Mouse (Mus musculus) gastrocnemius, adult 2 months (tissue): ENCODE measurements around the gene Pde2a. TPM values are rescaled to one million over a fixed set of nuclear protein-coding genes. Genes with fewer than 3 reads are reported as not detected.
"Not testable (repeated sequence)": the region's sequence is repeated elsewhere in the genome, so short reads cannot be mapped to it uniquely, and the experiment has no call there.

ENCODE experiments used
- DNase-seq: peaks from one replicate; pipeline ENCODE4 v3.0.0; 2022
- H3K27ac ChIP-seq: fragments of 200-600 bp; 2 replicates; pipeline ENCODE4 v1.8.1; 2022; ENCODE audit warnings: mild to moderate bottlenecking
- H3K4me3 ChIP-seq: fragments of 200-600 bp; 2 replicates; pipeline ENCODE4 v1.8.1; 2022; ENCODE audit warnings: mild to moderate bottlenecking, moderate library complexity
- CTCF ChIP-seq: fragments of 200-600 bp; IDR thresholded peaks from 2 replicates; pipeline ENCODE4 v1.8.1; 2022; ENCODE audit warnings: antibody characterized with exemption, mild to moderate bottlenecking, moderate library complexity
- intact Hi-C: fragments of 180-260 bp; cut with DNase I; formaldehyde crosslinking; loops from one replicate; pipeline ENCODE4 v1.15.1; 2025
- microRNA-seq: library from miRNA; unstranded; fragments of <30 nt; microRNA quantifications from one replicate; pipeline ENCODE4 v1.2.0, GENCODE M21; 2021
- total RNA-seq, 2 experiments: library from RNA; stranded (reverse); gene quantifications; 2 replicates each; pipeline ENCODE4 v1.2.3; 2021

Pde2a gene
- total RNA-seq, 2 experiments from 2014 or later = 21.2 to 28.5 TPM

GRCm38 (mm10) chr7:101550686-101551485, 129.4 kb downstream of the Pde2a start:
- Histone ChIP-seq H3K27ac (no peak overlapping the region), H3K4me3 (no peak overlapping the region)
- no peak for TF ChIP-seq CTCF
- no peak for DNase-seq
- intact Hi-C loops = no loop called here

DNA sequence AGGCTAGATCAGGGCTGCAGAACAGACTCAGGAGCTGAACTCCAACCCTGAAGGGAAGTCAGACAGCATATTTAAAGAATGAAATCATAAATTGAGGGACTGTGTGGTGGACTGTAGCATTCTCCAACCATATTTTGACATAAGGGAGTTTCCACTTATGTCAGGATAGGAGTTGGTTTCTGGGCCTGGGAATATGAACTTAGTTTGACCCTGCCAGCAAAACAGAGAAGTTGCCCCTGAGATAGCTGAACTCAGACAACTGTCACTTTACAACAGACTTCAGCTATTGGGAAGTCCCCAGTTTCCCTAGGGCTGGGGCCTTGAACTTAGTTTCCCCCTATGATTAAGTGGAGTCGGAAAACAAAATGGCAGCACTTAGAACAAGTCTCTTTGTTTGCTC, 130.0 kb downstream of the Pde2a start:
- no peak for TF ChIP-seq CTCF

DNA sequence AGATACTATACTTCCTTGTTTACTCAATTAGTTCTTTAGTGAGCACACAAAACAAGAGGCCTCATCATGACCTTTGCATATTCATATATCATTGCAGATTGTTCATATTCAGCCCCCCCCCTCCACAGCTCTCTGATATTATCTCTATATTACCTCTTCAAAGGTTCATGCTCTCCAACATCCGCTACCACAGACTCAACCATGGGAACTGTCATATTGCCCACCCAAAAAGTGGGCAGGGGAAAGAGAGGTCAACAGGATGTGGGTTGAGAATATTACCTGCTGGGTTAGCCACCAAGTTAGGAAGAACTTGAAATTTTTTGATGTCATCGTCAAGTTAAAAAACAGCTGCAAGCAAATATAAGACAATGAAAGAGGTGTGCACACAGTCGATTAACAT, 134.0 kb downstream of the Pde2a start:
- H3K4me3 ChIP-seq, DNase-seq, H3K27ac ChIP-seq, intact Hi-C loops: not testable (repeated sequence)

More for the DNA sequence above, 130.0 kb downstream of the Pde2a start:
- intact Hi-C loops = no loop called here
- no peak for DNase-seq
- no peak overlapping the region for H3K4me3 ChIP-seq
- no peak overlapping the region for H3K27ac ChIP-seq

DNA sequence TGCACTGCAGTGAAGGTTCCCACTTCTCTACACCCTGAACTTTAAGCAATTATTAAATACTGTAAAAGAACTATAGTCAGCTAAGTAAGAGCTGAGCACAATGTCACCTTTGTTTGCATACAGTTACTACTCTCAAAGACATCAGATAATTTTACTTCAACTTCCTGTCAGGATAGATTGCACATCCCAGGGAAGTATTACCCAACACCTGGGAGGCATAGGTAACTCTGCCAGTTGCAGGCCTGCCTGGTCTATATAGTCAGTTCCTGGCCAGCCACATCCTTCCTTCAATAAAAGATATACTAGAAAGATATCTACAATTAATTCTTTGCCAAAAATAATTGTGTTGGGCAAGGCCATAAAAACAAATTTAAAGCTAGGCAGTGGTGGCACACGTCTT, 135.9 kb downstream of the Pde2a start:
- DNase-seq = no peak
- intact Hi-C loops = no loop called here
- TF ChIP-seq CTCF = no peak
- no peak overlapping the region for H3K27ac ChIP-seq
- H3K4me3 ChIP-seq = no peak overlapping the region

- H3K27ac ChIP-seq, DNase-seq, intact Hi-C loops, H3K4me3 ChIP-seq: not testable (repeated sequence)
Measured at GRCm38 (mm10) chr7:101559393-101559792, 137.9 kb downstream of the Pde2a start.

Small RNAs within 50 kb of the gene (microRNA-seq; reads per million reads assigned to microRNA genes)
- 11,370 reads per million, percentile 93 among the genes with 10 or more reads in this experiment for gene Mir139

Other genes starting within 250 kb of the Pde2a start
- gene Atg16l2, start 119.4 kb upstream of the Pde2a start, total RNA-seq = 10 to 100 TPM in 1 of 2 experiments, 1 to 10 TPM in 1; 8.0 to 12.0 TPM
- 10 to 100 TPM; 32.5 to 49.8 TPM for gene Stard10, start 104.6 kb upstream of the Pde2a start, total RNA-seq
- 10 to 100 TPM; 19.9 to 30.6 TPM for gene Arap1, start 73.6 kb upstream of the Pde2a start, total RNA-seq
- gene Gm45837, start 10.8 kb upstream of the Pde2a start, total RNA-seq = not detected
- gene Art2b, start 163.9 kb downstream of the Pde2a start, total RNA-seq = not detected
- gene Clpb, start 241.9 kb downstream of the Pde2a start, total RNA-seq = 10 to 100 TPM; 50.0 to 71.3 TPM